ENCODE assay signal across 15 mouse cellular contexts in the genomic region with DNA sequence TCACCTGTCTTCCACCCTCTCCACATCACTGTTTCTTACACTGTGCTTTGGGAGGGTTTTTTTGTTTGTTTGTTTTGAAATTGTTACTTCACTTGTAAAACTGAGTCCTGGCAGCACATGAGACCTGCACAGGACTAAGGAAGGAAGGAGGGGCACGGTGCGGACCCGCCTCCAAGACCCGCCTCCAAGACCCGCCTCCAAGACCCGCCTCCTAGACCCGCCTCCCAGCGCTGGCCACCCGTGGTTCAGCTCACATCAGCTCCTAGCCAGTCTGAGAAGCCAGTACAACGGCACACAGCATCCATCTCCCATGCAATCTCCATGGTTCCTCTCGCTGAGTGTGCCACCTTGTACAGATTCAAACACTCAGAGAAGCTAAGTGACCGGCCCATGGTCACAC. TPM values are rescaled to one million over a fixed set of nuclear protein-coding genes. Genes with fewer than 3 reads are reported as not detected.
DNase-seq lines count a peak whose midpoint lies in the region; ATAC-seq and TF ChIP-seq lines count a peak whose summit lies in the region.
"Had no signal": no experiment of that assay in that cellular context is flagged by ENCODE, and none has a peak within 500 bp of the region (broad histone marks: within the 10 kb centered on the region; RNA-seq: fewer than 3 reads in every experiment).

No protein-coding gene starts in this region.

- 28% methylated on average over 12 of the region's 12 CpGs for WGBS in kidney, embryonic 14.5 days
- 18% methylated on average over 12 of the region's 12 CpGs for WGBS in embryonic facial prominence, embryonic 11.5 days
- WGBS in stomach, postnatal 0 days: 23% methylated on average over 12 of the region's 12 CpGs

- H3K36me3 ChIP-seq in kidney, embryonic 14.5 days (ENCODE audit: control insufficient read depth, insufficient read depth, low read length): no peaks in the 10 kb centered on the region
- H3K36me3 ChIP-seq in embryonic facial prominence, embryonic 11.5 days (replicated peaks; ENCODE audit: control insufficient read depth, insufficient read depth, low read depth, low read length): no peaks in the 10 kb centered on the region
- H3K36me3 ChIP-seq in stomach, postnatal 0 days (ENCODE audit: control insufficient read depth, insufficient read depth, low read length): no peaks in the 10 kb centered on the region
- H3K36me3 ChIP-seq: embryonic facial prominence, embryonic 12.5 days; heart, embryonic 10.5 days; liver, embryonic 15.5 days had no signal

- H3K4me2 ChIP-seq in kidney, embryonic 14.5 days (replicated peaks; ENCODE audit: low read depth, low read length): no peak overlapping the region
- no peak overlapping the region for H3K4me2 ChIP-seq in embryonic facial prominence, embryonic 11.5 days (ENCODE audit: low read depth, low read length)
- no peak overlapping the region for H3K4me2 ChIP-seq in stomach, postnatal 0 days (replicated peaks; ENCODE audit: low read depth)
- H3K4me2 ChIP-seq: embryonic facial prominence, embryonic 12.5 days; liver, embryonic 15.5 days had no signal

- no peak overlapping the region for H3K9ac ChIP-seq in kidney, embryonic 14.5 days (ENCODE audit: low read depth, low read length)
- H3K9ac ChIP-seq in embryonic facial prominence, embryonic 11.5 days (replicated peaks; ENCODE audit: low read length): no peak overlapping the region
- H3K9ac ChIP-seq in stomach, postnatal 0 days (ENCODE audit: low read length): no peak overlapping the region
- H3K9ac ChIP-seq: embryonic facial prominence, embryonic 12.5 days; liver, embryonic 15.5 days had no signal

- peaks cover 2% of the 10 kb centered on the region; the same call in 1 of the 2 replicates for H3K9me3 ChIP-seq in kidney, embryonic 14.5 days (ENCODE audit: control insufficient read depth, low read length)
- no peaks in the 10 kb centered on the region for H3K9me3 ChIP-seq in embryonic facial prominence, embryonic 11.5 days (replicated peaks; ENCODE audit: control insufficient read depth, low read length)
- H3K9me3 ChIP-seq in stomach, postnatal 0 days (ENCODE audit: control insufficient read depth, low read length): no peaks in the 10 kb centered on the region
- H3K9me3 ChIP-seq: embryonic facial prominence, embryonic 12.5 days; heart, embryonic 10.5 days; liver, embryonic 15.5 days had no signal

- H3K4me1 ChIP-seq in kidney, embryonic 14.5 days (ENCODE audit: control insufficient read depth, insufficient read depth, low read length): no peaks in the 10 kb centered on the region
- no peaks in the 10 kb centered on the region for H3K4me1 ChIP-seq in embryonic facial prominence, embryonic 11.5 days (ENCODE audit: control insufficient read depth, insufficient read depth, low read length)
- H3K4me1 ChIP-seq in stomach, postnatal 0 days (replicated peaks; ENCODE audit: control insufficient read depth, insufficient read depth): no peaks in the 10 kb centered on the region
- H3K4me1 ChIP-seq: embryonic facial prominence, embryonic 12.5 days; heart, embryonic 10.5 days; liver, embryonic 15.5 days; megakaryocyte, embryonic 14.5 days had no signal

- no peak overlapping the region for H3K4me3 ChIP-seq in kidney, embryonic 14.5 days (ENCODE audit: low read length)
- H3K4me3 ChIP-seq in embryonic facial prominence, embryonic 11.5 days (ENCODE audit: low read depth, low read length): no peak overlapping the region
- H3K4me3 ChIP-seq in stomach, postnatal 0 days (ENCODE audit: low read depth, low read length): no peak overlapping the region
- H3K4me3 ChIP-seq: embryonic facial prominence, embryonic 12.5 days; heart, embryonic 10.5 days; liver, embryonic 15.5 days; megakaryocyte, embryonic 14.5 days had no signal

- no peak for DNase-seq in kidney, adult 18-20 months
- DNase-seq in retina, postnatal 1 day: peak; percentile 33
- DNase-seq in retina, embryonic 14.5 days (ENCODE audit: low spot score): no peak
- DNase-seq in embryonic facial prominence, embryonic 11.5 days (ENCODE audit: low spot score): peak; percentile 31
- DNase-seq in stomach, postnatal 0 days (ENCODE audit: low spot score): peak; percentile 43
- DNase-seq in urinary bladder, adult 18-20 months (ENCODE audit: low spot score in 2 of 2): no peak
- DNase-seq: cerebellum, adult 18-20 months; heart, postnatal 4 days; right cerebral cortex, postnatal 25 days had no signal

- H3K27me3 ChIP-seq in kidney, embryonic 14.5 days (ENCODE audit: control insufficient read depth, insufficient read depth, low read length): no peaks in the 10 kb centered on the region
- H3K27me3 ChIP-seq in embryonic facial prominence, embryonic 11.5 days (ENCODE audit: control insufficient read depth, insufficient read depth, low read length): no peaks in the 10 kb centered on the region
- H3K27me3 ChIP-seq in stomach, postnatal 0 days (ENCODE audit: control insufficient read depth, insufficient read depth, low read length): no peaks in the 10 kb centered on the region
- H3K27me3 ChIP-seq: liver, embryonic 15.5 days had no signal

- H3K27ac ChIP-seq in kidney, embryonic 14.5 days (ENCODE audit: low read depth, low read length): no peak overlapping the region
- no peak overlapping the region for H3K27ac ChIP-seq in embryonic facial prominence, embryonic 11.5 days (replicated peaks; ENCODE audit: low read depth, low read length)
- H3K27ac ChIP-seq in stomach, postnatal 0 days (replicated peaks): no peak overlapping the region
- H3K27ac ChIP-seq: embryonic facial prominence, embryonic 12.5 days; heart, embryonic 10.5 days; liver, embryonic 15.5 days had no signal

- peak; percentile 40; the same call in 1 of the 2 replicates for ATAC-seq in kidney, embryonic 14.5 days (ENCODE audit: low FRiP score, low TSS enrichment)
- no peak for ATAC-seq in embryonic facial prominence, embryonic 11.5 days (replicated peaks; ENCODE audit: insufficient number of reproducible peaks, low FRiP score, low TSS enrichment, low read depth)
- ATAC-seq in stomach, postnatal 0 days (ENCODE audit: low FRiP score, low TSS enrichment): peak; percentile 27; the same call in 1 of the 2 replicates

- TF ChIP-seq CTCF in stomach, postnatal 0 days (IDR thresholded peaks at IDR 0.05; ENCODE audit: low read depth): no peak

- no peak for TF ChIP-seq EP300 in stomach, postnatal 0 days (optimal IDR thresholded peaks at IDR 0.05)

RNA-seq across cellular contexts. Expression of a gene that starts 38.4 kb away (rescaled TPM):
- not detected in 2 replicates for polyA plus RNA-seq in kidney, embryonic 14.5 days (2014; fragmentation: Nextera tagmentation; extraction: Ambion mirVana)
- polyA plus RNA-seq in embryonic facial prominence, embryonic 11.5 days (2014; fragmentation: Nextera tagmentation; extraction: Ambion mirVana): 1.9 and 2.0 TPM in 2 replicates
- polyA plus RNA-seq in stomach, postnatal 0 days (2015; fragmentation: Nextera tagmentation; extraction: Ambion mirVana): 0.02 TPM in 1 of 2 replicates, not detected in the other
- polyA plus RNA-seq: stomach, embryonic 14.5 days had no signal

Comparison
In these comparisons a context has a peak if more than half of its experiments do, and no peak if none do; other contexts are left out.
1. DNase-seq: peak in retina, postnatal 1 day (single experiment), embryonic facial prominence, embryonic 11.5 days (single experiment) and stomach, postnatal 0 days (single experiment); none in kidney, adult 18-20 months (single experiment), retina, embryonic 14.5 days (single experiment) and urinary bladder, adult 18-20 months (0 of 2).